ENCODE assay signal across 8 mouse cellular contexts in the genomic region with DNA sequence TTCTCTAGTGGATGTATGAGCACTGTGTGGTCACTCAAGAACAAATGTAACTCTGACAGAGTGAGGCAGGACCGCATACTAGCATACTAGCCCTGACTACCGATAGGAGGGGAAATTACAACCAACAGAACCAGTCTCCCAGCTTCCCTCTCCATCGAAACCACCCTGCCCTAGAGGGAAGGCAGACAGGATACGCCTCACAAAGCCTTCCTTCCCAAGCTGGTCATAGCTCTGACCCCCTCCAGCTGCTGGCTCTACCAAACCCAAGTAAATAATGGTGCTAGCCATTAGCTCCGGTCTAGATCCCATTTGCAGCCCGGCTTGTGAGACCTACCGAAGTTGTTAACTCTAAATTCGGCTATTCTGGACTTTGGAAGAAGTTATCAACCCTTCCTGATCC. TPM values are rescaled to one million over a fixed set of nuclear protein-coding genes. Genes with fewer than 3 reads are reported as not detected.
A peak's percentile ranks its signal among the peaks of the same experiment; 100 is the strongest.
DNase-seq lines count a peak whose midpoint lies in the region; ATAC-seq and TF ChIP-seq lines count a peak whose summit lies in the region.

No protein-coding gene starts in this region.

- peak; percentile 41 for TF ChIP-seq CTCF in layer of hippocampus, adult 2 months (conservative IDR thresholded peaks at IDR 0.05)

- no peaks in the 10 kb centered on the region for H3K9me3 ChIP-seq in erythroblast, embryonic 14.5 days (ENCODE audit: control insufficient read depth, low read length)
- no peaks in the 10 kb centered on the region for H3K9me3 ChIP-seq in intestine, embryonic 15.5 days
- no peaks in the 10 kb centered on the region for H3K9me3 ChIP-seq in midbrain, embryonic 11.5 days (ENCODE audit: control insufficient read depth, low read length)

- peak overlapping the region; percentile 78 for H3K4me3 ChIP-seq in layer of hippocampus, adult 2 months
- peak overlapping the region; percentile 90 for H3K4me3 ChIP-seq in erythroblast, embryonic 14.5 days (replicated peaks)
- H3K4me3 ChIP-seq in intestine, embryonic 15.5 days (replicated peaks): peak overlapping the region; percentile 71
- peak overlapping the region; percentile 98 for H3K4me3 ChIP-seq in midbrain, embryonic 11.5 days (ENCODE audit: low read depth, low read length)

- no peak for ATAC-seq in intestine, embryonic 15.5 days
- ATAC-seq in midbrain, embryonic 11.5 days (ENCODE audit: low FRiP score): no peak

- peaks cover 67% of the 10 kb centered on the region for H3K36me3 ChIP-seq in erythroblast, embryonic 14.5 days (ENCODE audit: control insufficient read depth)
- H3K36me3 ChIP-seq in intestine, embryonic 15.5 days: no peaks in the 10 kb centered on the region
- H3K36me3 ChIP-seq in midbrain, embryonic 11.5 days (ENCODE audit: control insufficient read depth, insufficient read depth, low read length): no peaks in the 10 kb centered on the region

- peaks cover 70% of the 10 kb centered on the region for H3K4me1 ChIP-seq in erythroblast, embryonic 14.5 days (ENCODE audit: control insufficient read depth)
- peaks cover 30% of the 10 kb centered on the region for H3K4me1 ChIP-seq in intestine, embryonic 15.5 days (replicated peaks)
- H3K4me1 ChIP-seq in midbrain, embryonic 11.5 days (ENCODE audit: control insufficient read depth, insufficient read depth, low read length): peaks cover 26% of the 10 kb centered on the region

- WGBS in intestine, embryonic 15.5 days: 18% methylated on average over 8 of the region's 8 CpGs
- 29% methylated on average over 8 of the region's 8 CpGs for WGBS in midbrain, embryonic 11.5 days

- no peak overlapping the region for H3K27ac ChIP-seq in layer of hippocampus, adult 2 months
- H3K27ac ChIP-seq in intestine, embryonic 15.5 days: no peak overlapping the region
- H3K27ac ChIP-seq in midbrain, embryonic 11.5 days (ENCODE audit: low read depth, low read length): no peak overlapping the region

- no peaks in the 10 kb centered on the region for H3K27me3 ChIP-seq in erythroblast, embryonic 14.5 days (ENCODE audit: control insufficient read depth)
- no peaks in the 10 kb centered on the region for H3K27me3 ChIP-seq in intestine, embryonic 15.5 days (replicated peaks)
- H3K27me3 ChIP-seq in midbrain, embryonic 11.5 days (ENCODE audit: control insufficient read depth, insufficient read depth, low read length): no peaks in the 10 kb centered on the region

- 0 out of 2 replicates have a peak overlapping the region, but pooled peaks have one; percentile 11 for H3K9ac ChIP-seq in intestine, embryonic 15.5 days
- H3K9ac ChIP-seq in midbrain, embryonic 11.5 days (ENCODE audit: low read length): peak overlapping the region; percentile 98

- intact Hi-C loops in left cerebral cortex, postnatal 4 days (cut with DNase I): no loop called here

- H3K4me2 ChIP-seq in intestine, embryonic 15.5 days (replicated peaks): peak overlapping the region; percentile 80
- H3K4me2 ChIP-seq in midbrain, embryonic 11.5 days: peak overlapping the region; percentile 99

- DNase-seq in layer of hippocampus, adult 2 months (ENCODE audit: low spot score in 2 of 2): no peak
- no peak for DNase-seq in layer of hippocampus, postnatal 14 days (ENCODE audit: low spot score in 2 of 2)
- peak; percentile 84 for DNase-seq in midbrain, embryonic 11.5 days (ENCODE audit: low spot score, missing footprints)
- DNase-seq in cerebellum, adult 8-10 months: no peak
- DNase-seq in left cerebral cortex, postnatal 4 days: no peak
- DNase-seq in B cell, adult 2 months: no peak

RNA-seq across cellular contexts. Expression of a gene that starts 55.5 kb away (rescaled TPM):
- not detected for total RNA-seq in layer of hippocampus, adult 2 months (2021)
- not detected for total RNA-seq in layer of hippocampus, postnatal 14 days (2021)
- polyA plus RNA-seq in erythroblast, embryonic 14.5 days (2012): not detected in 2 replicates
- polyA plus RNA-seq in intestine, embryonic 15.5 days (2015; fragmentation: Nextera tagmentation; extraction: Ambion mirVana): not detected in 2 replicates
- not detected in 2 replicates for polyA plus RNA-seq in midbrain, embryonic 11.5 days (2014; fragmentation: Nextera tagmentation; extraction: Ambion mirVana)
- total RNA-seq in left cerebral cortex, postnatal 4 days (2021): not detected

RNA-seq across cellular contexts. Expression of a gene that starts 56.1 kb away (rescaled TPM):
- 100 to 1,000 TPM; 163 to 168 TPM for total RNA-seq in layer of hippocampus, adult 2 months (2021)
- 100 to 1,000 TPM; 149 to 167 TPM for total RNA-seq in layer of hippocampus, postnatal 14 days (2021)
- 6.0 and 6.8 TPM in 2 replicates for polyA plus RNA-seq in erythroblast, embryonic 14.5 days (2012)
- 22.6 and 25.5 TPM in 2 replicates for polyA plus RNA-seq in intestine, embryonic 15.5 days (2015; fragmentation: Nextera tagmentation; extraction: Ambion mirVana)
- polyA plus RNA-seq in midbrain, embryonic 11.5 days (2014; fragmentation: Nextera tagmentation; extraction: Ambion mirVana): 35.7 and 41.0 TPM in 2 replicates
- total RNA-seq in left cerebral cortex, postnatal 4 days (2021): 100 to 1,000 TPM; 184 to 190 TPM
